Mouse (Mus musculus) frontal cortex, postnatal 36 days (tissue): ENCODE measurements around the gene Olfr1009.
"Not testable (repeated sequence)": the region's sequence is repeated elsewhere in the genome, so short reads cannot be mapped to it uniquely, and the experiment has no call there.

Experiments
- DNase-seq, 2 experiments: peaks; one replicate each; pipeline ENCODE4 v3.0.0; 2022; ENCODE audit warnings: low spot score in 2 of 2

Gene Olfr1009

DNA sequence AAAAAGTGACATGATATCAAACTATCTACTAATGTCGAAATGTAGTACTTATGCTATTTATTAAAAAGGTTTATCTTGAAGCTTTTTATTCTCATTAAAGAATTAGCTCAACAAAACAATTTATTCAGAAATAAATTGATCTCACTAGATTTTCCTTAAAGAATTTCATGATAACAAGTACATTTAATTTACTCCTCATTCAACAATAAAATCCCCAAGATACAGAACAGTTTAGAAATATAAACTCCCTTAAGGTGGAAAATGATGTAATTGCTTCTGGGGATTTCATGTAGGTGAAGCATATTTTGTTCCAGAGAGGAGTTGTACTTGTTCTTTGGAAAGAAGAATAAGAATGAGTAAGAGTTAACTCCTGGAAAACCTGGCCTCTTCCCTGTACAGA is at the start of gene Olfr1009:
Gene Olfr1009, plus strand, starts transcription at position 301 of the 400 bp plus-strand sequence.
- no peak for DNase-seq

DNA sequence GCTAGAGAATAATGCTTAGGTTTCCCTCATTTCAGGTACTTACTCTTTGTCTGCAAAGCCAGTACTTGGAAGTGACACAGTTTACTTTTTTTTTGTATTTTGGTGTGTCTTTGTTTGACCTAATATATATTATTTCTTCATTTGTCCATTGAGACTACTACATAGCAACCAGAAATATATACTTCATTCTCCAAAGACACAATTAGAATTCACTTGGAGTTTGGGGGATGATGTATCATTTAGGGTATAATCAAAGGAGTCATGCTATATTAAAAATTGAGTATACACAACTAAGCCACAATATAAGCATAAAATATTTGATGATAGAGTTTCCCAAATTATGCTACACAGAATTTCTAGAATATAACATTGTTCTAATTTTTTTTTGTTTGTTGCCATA is 36.6 kb upstream of the Olfr1009 start, which contains the start of gene Olfr1006:
Gene Olfr1006, minus strand, starts transcription at position 101 of the 400 bp plus-strand sequence.
- DNase-seq = no peak

GRCm38 (mm10) chr2:85689131-85689530 is 26.1 kb upstream of the Olfr1009 start, which contains the start of gene Olfr1008:
Olfr1008 (plus strand) TSS chr2:85689431.
- DNase-seq = no peak

DNA sequence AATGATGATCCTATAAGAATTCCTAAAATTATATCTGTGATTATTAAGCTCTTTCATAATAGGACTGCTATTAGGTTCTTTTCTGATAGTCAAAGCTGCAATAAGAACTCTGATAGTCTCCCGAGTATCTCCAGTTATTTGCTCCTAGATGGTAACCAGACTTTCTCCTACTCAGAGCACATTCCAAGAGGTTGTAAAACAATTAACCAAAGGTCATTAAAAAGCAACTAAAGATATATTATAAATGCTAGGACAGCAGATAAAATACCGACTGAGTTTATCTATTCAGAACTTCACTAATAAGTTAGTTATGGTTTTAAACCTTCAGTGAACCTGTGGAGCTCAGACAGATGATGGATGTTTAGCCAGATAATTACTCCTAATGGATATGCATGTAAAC is 4.5 kb upstream of the Olfr1009 start:
- not testable (repeated sequence) for DNase-seq

GRCm38 (mm10) chr2:85711159-85711558 is 4.1 kb upstream of the Olfr1009 start:
- no peak for DNase-seq

DNA sequence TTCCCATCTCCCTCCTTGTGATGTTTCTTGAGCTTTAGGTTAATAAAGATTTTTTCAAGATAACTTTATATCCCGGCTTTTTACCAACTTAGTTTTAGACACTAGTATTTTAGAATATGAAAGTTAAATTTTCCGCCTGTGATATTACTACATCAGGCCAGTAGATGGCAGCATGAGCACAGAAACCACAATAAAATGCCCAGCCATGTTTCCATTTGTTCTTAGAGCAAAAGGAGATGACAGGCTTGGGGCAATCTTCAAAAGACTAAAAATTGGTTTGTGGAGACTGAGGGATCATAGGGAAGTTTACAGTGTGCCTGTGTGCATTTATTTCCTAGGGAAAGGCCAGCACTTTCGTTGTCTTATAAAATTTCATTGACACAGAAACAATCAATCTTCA is 10.6 kb downstream of the Olfr1009 start:
- DNase-seq = peak; percentile 6 to 36

DNA sequence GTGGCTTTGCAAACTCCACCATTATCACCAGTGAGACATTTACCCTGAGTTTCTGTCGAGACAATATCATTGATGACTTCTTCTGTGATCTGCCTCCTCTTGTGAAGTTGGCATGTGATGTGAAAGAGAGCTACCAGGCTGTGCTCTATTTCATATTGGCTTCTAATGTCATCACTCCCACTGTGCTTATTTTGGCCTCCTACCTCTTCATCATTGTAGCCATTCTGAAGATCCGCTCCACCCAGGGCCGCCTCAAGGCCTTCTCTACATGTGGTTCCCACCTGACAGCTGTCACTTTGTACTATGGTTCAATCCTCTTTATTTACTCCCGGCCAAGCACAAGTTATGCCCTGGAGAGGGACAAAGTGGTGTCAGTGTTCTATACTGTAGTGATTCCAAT is 38.6 kb downstream of the Olfr1009 start:
- no peak for DNase-seq

DNA sequence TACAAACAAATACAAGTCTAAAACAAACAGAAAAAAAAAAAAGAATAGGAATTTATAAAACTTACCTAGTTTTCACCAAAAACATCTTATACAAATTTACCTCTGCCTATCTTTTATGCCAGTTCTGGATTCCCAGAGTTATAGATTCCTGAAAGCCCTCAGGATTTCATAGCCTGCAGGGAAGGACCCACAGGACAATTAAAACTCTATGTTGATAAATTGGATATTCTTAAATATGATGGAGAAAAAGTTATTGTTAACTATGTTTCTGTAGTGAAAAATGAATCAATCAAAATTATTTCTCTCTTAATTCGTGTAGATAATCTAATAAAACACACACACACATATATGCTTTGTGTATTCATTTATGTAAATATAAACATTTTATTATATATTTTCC is 47.4 kb downstream of the Olfr1009 start, which contains the start of gene Olfr1012:
Gene Olfr1012, minus strand, starts transcription at position 101 of the 400 bp plus-strand sequence.
- DNase-seq = no peak

GRCm38 (mm10) chr2:85766798-85767197 is 51.6 kb downstream of the Olfr1009 start, which contains the start of gene Olfr1013:
Olfr1013 (plus strand) TSS chr2:85767098.
- DNase-seq = no peak

- no peak for DNase-seq
Observed at GRCm38 (mm10) chr2:85772413-85772812, 57.2 kb downstream of the Olfr1009 start, which contains the start of gene Olfr1014. Olfr1014 (plus strand) TSS chr2:85772713.
